Mouse (Mus musculus) heart, embryonic 13.5 days (tissue): ENCODE data around the gene Rpsa. TPM values are rescaled to one million over a fixed set of nuclear protein-coding genes. Genes with fewer than 3 reads are reported as not detected.
A peak's percentile ranks its signal among the peaks of the same experiment; 100 is the strongest.

Experiments
- ATAC-seq: fragments of 200-750 bp; cut with Nextera tagmentation; 2 replicates; pipeline ENCODE4 v1.8.0; 2017; ENCODE audit warnings: moderate TSS enrichment; ENCODE audit not compliant: insufficient number of reproducible peaks, low FRiP score, low TSS enrichment; ENCODE audit errors: extremely low read depth
- H3K27ac ChIP-seq: fragments of 300-500 bp; sonication (generic); replicated peaks from 2 replicates; pipeline ENCODE4 v1.5.1; 2015; ENCODE audit warnings: moderate library complexity, mild to moderate bottlenecking, inconsistent platforms
- H3K27me3 ChIP-seq: fragments of 300-500 bp; sonication (generic); replicated peaks from 2 replicates; pipeline ENCODE4 v1.6.1; 2015; ENCODE audit warnings: mild to moderate bottlenecking, inconsistent platforms
- H3K36me3 ChIP-seq: fragments of 300-500 bp; sonication (generic); 2 replicates; pipeline ENCODE4 v1.6.1; 2015; ENCODE audit warnings: mild to moderate bottlenecking, inconsistent platforms
- H3K4me1 ChIP-seq: fragments of 300-500 bp; sonication (generic); 2 replicates; pipeline ENCODE4 v1.6.1; 2015; ENCODE audit warnings: inconsistent platforms
- H3K4me2 ChIP-seq: fragments of 300-500 bp; sonication (generic); 2 replicates; pipeline ENCODE4 v1.6.1; 2015; ENCODE audit warnings: inconsistent platforms, mild to moderate bottlenecking, moderate library complexity
- H3K4me3 ChIP-seq: fragments of 300-500 bp; sonication (generic); 2 replicates; pipeline ENCODE4 v1.5.1; 2015; ENCODE audit warnings: moderate library complexity, mild to moderate bottlenecking, inconsistent platforms
- H3K9ac ChIP-seq: fragments of 300-500 bp; sonication (generic); 2 replicates; pipeline ENCODE4 v1.6.1; 2015; ENCODE audit warnings: inconsistent platforms, mild to moderate bottlenecking, moderate library complexity
- H3K9me3 ChIP-seq: fragments of 300-500 bp; sonication (generic); 2 replicates; pipeline ENCODE4 v1.6.1; 2016; ENCODE audit warnings: inconsistent platforms
- WGBS: fragments of 180-500 bp; shearing (Covaris S2); methylation state at CpG from one replicate; pipeline ENCODE4 v1.1.7; 2015; ENCODE audit warnings: mixed read lengths; 5-methylcytosine and 5-hydroxymethylcytosine counted together
- polyA plus RNA-seq: library from polyadenylated mRNA; unstranded; fragments of >200 nt; fragmentation: Nextera tagmentation; extraction: Ambion mirVana; gene quantifications from 2 replicates; pipeline ENCODE4 v1.2.1, GENCODE M21; 2015

Rpsa gene
- polyA plus RNA-seq, 1 experiment from 2014 or later, result 944 TPM

DNA sequence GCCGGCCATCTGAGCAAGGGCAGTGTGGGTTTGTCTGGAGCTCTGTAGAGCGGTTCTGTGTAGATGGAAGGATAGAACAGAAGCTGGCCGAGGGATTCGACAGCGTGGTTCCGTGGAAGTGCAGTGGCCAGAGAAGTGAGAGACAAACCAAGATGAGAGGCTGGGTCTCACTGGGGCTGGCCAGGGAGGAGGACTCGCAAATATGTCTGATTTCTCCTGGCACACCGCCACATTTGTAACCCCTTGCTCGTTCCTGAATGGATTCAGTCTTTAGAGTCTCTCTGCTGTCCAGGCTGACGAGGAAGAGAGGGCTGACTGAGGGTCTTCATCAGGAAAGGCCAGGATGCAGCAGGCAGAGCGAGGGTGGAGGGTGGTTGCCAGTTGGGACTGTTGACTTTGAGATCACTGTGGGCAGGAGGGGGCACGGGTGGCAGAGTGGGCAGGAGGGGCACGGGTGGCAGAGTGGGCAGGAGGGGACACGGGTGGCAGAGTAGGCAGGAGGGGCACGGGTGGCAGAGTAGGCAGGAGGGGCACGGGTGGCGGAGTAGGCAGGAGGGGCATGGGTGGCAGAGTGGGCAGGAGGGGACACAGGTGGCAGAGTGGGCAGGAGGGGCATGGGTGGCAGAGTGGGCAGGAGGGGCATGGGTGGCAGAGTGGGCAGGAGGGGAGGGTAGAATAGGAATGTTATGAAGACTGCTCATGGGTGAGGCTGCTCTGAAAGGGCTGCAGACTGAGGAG, 13.3 kb upstream of the Rpsa start:
- H3K27me3 ChIP-seq, result no peaks in the 10 kb centered on the region
- H3K9ac ChIP-seq, result no peak overlapping the region
- H3K4me3 ChIP-seq, result no peak overlapping the region
- 83% methylated on average over 17 of the region's 17 CpGs for WGBS
- H3K27ac ChIP-seq, result no peak overlapping the region; the same call in 1 of the 2 replicates
- peaks cover 28% of the 10 kb centered on the region for H3K36me3 ChIP-seq
- H3K9me3 ChIP-seq, result no peaks in the 10 kb centered on the region
- peak overlapping the region; percentile 48 for H3K4me2 ChIP-seq
- ATAC-seq, result no peak
- H3K4me1 ChIP-seq, result peaks cover 27% of the 10 kb centered on the region

DNA sequence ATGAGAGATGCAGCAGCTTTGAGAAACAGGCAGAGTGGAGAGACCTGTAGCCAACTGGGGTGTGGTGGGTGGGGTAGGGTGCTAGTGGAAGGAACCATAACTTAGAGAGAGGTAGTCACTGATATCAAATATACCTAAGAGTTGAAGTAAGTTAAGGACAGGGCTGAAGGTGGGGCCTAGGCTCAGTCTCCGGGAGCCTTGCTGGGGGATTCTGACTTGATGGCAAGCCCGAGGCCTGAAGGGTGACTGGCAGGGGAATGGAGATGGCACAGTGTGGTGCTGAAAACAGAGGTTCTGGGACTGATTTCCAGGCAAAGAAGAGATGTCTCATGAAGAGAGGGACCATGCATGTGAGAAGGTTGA, 12.7 kb upstream of the Rpsa start:
- Histone ChIP-seq H3K4me3 (no peak overlapping the region), H3K27me3 (no peaks in the 10 kb centered on the region), H3K27ac (peak overlapping the region; percentile 58; the same call in 1 of the 2 replicates), H3K4me1 (peaks cover 27% of the 10 kb centered on the region), H3K9ac (peak overlapping the region; percentile 64; the same call in 1 of the 2 replicates), H3K36me3 (peaks cover 33% of the 10 kb centered on the region), H3K9me3 (no peaks in the 10 kb centered on the region), H3K4me2 (peak overlapping the region; percentile 48)
- no peak for ATAC-seq
- WGBS, result 85% methylated on average over 2 of the region's 2 CpGs

DNA sequence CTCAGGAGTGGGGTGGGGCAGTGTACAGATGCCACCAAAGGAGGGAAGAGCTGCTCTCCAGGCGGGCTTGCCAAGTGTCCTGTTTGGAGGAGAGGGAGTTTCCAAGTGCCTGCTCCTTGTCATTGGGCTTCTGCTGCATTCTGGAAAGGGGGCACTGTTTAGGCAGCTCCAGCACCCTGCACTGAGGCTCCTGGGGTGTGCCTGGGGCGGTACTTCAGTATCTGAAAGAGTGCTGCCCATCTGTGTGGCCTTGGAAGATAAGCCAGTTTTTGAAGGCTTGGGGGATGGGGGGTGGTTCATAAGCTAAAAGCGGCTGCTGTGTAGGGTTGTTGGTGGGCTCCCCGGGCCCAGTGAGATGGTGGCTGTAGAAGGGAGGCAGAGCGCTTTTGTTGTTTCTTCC, 11.9 kb upstream of the Rpsa start:
- Histone ChIP-seq H3K9ac (peak overlapping the region; percentile 64), H3K9me3 (no peaks in the 10 kb centered on the region), H3K36me3 (peaks cover 41% of the 10 kb centered on the region), H3K27ac (peak overlapping the region; percentile 58), H3K4me2 (peak overlapping the region; percentile 48), H3K27me3 (no peaks in the 10 kb centered on the region), H3K4me3 (peak overlapping the region; percentile 16; the same call in 1 of the 2 replicates), H3K4me1 (peaks cover 27% of the 10 kb centered on the region)
- ATAC-seq, result peak; percentile 75
- 45% methylated on average over 5 of the region's 5 CpGs for WGBS

DNA sequence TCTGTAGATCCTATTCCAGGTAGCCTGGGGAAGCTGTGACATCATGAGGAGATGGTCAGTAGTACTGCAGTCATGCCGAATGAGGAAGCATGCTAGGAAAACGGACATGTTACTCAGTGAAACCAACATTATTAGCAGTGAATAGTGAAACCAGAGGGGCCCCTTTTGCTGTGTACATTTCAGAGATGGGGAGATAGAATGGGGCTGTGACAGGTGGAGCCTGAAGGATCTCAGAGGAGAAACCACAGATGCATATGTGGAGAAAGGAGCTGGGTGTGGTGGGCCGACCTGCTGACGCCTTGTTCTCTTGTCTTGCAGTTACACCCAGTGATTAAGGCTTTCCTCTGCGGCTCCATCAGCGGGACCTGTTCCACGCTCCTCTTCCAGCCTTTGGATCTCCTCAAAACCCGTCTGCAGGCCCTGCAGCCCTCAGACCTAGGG, 11.3 kb upstream of the Rpsa start:
- Histone ChIP-seq H3K9me3 (no peaks in the 10 kb centered on the region), H3K36me3 (peaks cover 48% of the 10 kb centered on the region), H3K27me3 (no peaks in the 10 kb centered on the region), H3K27ac (peak overlapping the region; percentile 58), H3K4me1 (peaks cover 23% of the 10 kb centered on the region), H3K9ac (peak overlapping the region; percentile 64; the same call in 1 of the 2 replicates), H3K4me3 (peak overlapping the region; percentile 16), H3K4me2 (peak overlapping the region; percentile 48)
- WGBS, result 74% methylated on average over 8 of the region's 8 CpGs
- ATAC-seq, result no peak

DNA sequence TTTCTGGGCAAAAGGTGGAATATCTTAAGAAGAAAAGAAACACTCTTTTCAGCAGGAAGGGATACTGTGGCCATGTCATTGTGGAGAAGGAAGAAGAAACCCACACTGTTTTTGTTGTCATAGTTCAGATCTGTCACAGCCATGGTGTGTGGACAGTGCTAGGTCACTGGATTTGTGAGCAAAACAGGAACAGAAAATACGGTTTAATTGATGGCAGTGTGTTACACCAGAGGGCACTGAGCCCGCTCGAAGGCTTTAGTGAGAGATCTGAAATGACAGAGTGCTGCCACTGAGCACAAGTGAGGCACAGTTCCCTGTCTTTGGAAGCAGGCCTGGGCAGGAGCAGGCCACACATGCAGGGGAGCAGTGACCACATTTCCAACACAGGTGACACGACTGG, 9.3 kb upstream of the Rpsa start:
- Histone ChIP-seq H3K9me3 (no peaks in the 10 kb centered on the region), H3K27ac (no peak overlapping the region), H3K9ac (no peak overlapping the region), H3K36me3 (peaks cover 63% of the 10 kb centered on the region), H3K4me3 (no peak overlapping the region), H3K4me1 (peaks cover 16% of the 10 kb centered on the region), H3K27me3 (no peaks in the 10 kb centered on the region), H3K4me2 (peak overlapping the region; percentile 48)
- WGBS, result 87% methylated on average over 4 of the region's 4 CpGs
- ATAC-seq, result no peak

DNA sequence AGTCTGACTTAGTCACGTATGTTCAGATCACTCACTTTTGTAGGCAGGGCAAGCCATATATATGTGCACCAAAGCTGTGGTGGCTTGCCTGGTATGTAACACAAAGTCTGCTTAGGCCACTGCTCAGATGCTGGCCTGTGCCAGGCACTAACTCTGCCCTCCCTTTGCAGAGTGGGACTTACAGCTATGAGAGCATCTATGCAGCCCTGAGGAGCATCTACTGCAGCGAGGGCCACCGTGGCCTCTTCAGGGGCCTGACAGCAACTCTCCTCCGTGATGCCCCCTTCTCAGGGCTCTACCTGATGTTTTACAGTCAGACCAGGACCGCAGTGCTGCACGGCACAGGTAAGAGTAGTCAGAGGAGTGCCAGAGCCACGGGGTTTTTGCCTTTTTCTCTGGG, 7.0 kb upstream of the Rpsa start:
- H3K27ac ChIP-seq, result no peak overlapping the region
- no peak overlapping the region for H3K4me3 ChIP-seq
- H3K9me3 ChIP-seq, result no peaks in the 10 kb centered on the region
- H3K27me3 ChIP-seq, result no peaks in the 10 kb centered on the region
- no peak overlapping the region for H3K4me2 ChIP-seq
- peaks cover 9% of the 10 kb centered on the region for H3K4me1 ChIP-seq
- H3K36me3 ChIP-seq, result peaks cover 76% of the 10 kb centered on the region
- ATAC-seq, result no peak
- H3K9ac ChIP-seq, result no peak overlapping the region
- 87% methylated on average over 7 of the region's 7 CpGs for WGBS

DNA sequence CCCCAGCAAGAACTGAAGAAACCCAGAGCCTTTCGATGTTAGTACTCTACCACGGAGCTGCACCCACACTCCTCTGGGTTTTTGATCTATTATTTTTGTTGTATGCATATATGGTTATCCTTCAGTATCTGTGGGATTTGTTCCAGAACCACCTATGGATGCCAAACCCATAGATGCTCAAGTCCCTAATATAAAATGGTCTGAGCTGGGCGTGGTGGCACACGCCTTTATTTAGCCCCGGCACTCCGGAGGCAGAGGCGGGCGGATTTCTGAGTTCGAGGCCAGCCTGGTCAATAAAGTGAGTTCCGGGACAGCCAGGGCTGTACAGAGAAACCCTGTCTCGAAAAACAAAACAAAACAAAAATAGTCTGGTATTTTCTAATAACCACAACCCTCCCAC, 621 bp upstream of the Rpsa start:
- Histone ChIP-seq H3K4me2 (peak overlapping the region; percentile 76), H3K4me3 (peak overlapping the region; percentile 97), H3K9me3 (no peaks in the 10 kb centered on the region), H3K9ac (peak overlapping the region; percentile 84), H3K36me3 (peaks cover 56% of the 10 kb centered on the region), H3K4me1 (peaks cover 22% of the 10 kb centered on the region), H3K27me3 (no peaks in the 10 kb centered on the region), H3K27ac (peak overlapping the region; percentile 88)
- no peak for ATAC-seq
- WGBS, result 55% methylated on average over 11 of the region's 11 CpGs

DNA sequence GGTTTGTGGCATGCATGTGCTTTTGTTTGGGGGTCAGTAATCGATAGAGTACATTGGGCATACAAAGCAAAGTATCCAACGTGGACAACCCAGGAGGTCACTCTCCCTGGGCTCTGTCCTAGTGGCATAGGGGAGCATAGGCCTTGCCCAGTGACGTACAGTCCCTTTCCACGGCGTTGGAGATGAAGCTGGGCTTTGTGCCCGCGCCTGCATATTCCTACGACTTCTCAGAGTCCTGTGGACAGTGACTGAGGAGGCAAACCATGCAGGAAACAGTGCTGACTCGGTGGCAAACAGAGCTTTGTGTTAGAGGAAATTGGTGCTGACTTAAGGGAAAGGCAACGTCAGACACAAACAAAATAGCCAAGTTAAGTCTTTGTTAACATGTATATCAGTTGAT, 1.8 kb downstream of the Rpsa start:
- Histone ChIP-seq H3K9ac (peak overlapping the region; percentile 100), H3K4me1 (peaks cover 22% of the 10 kb centered on the region), H3K9me3 (no peaks in the 10 kb centered on the region), H3K27ac (0 out of 2 replicates have a peak overlapping the region, but pooled peaks have one; percentile 8), H3K4me2 (peak overlapping the region; percentile 90), H3K4me3 (peak overlapping the region; percentile 97), H3K36me3 (peaks cover 49% of the 10 kb centered on the region), H3K27me3 (no peaks in the 10 kb centered on the region)
- WGBS, result 57% methylated on average over 10 of the region's 10 CpGs
- no peak for ATAC-seq

DNA sequence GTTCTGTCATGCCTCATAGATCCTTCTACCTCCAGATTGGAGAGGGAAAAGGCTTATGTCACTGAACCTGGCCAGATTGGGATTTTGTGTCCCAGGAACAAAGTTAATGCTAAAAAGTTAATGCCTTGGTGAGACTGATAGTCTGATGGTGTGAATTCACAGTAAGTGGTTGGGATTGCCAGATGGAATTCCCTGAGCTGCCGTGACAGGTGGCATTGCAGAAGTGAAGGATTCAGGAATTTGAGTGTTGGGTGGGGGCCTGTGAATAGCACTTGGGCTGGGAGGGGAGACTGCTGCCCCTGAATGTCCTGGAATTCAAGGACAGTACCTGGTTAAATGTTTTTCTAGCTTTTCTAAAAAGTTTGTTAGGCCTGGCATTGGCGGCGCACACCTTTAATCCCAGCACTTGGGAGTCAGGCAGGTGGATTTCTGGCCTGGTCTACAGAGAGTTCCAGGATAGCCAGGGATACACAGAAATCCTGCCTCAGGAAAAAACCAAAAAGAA, 4.3 kb downstream of the Rpsa start:
- H3K9me3 ChIP-seq, result no peaks in the 10 kb centered on the region
- 86% methylated on average over 3 of the region's 3 CpGs for WGBS
- H3K27me3 ChIP-seq, result no peaks in the 10 kb centered on the region
- no peak overlapping the region for H3K4me2 ChIP-seq
- H3K36me3 ChIP-seq, result peaks cover 47% of the 10 kb centered on the region
- H3K9ac ChIP-seq, result no peak overlapping the region
- H3K27ac ChIP-seq, result no peak overlapping the region
- no peak for ATAC-seq
- H3K4me1 ChIP-seq, result peaks cover 21% of the 10 kb centered on the region
- no peak overlapping the region for H3K4me3 ChIP-seq

DNA sequence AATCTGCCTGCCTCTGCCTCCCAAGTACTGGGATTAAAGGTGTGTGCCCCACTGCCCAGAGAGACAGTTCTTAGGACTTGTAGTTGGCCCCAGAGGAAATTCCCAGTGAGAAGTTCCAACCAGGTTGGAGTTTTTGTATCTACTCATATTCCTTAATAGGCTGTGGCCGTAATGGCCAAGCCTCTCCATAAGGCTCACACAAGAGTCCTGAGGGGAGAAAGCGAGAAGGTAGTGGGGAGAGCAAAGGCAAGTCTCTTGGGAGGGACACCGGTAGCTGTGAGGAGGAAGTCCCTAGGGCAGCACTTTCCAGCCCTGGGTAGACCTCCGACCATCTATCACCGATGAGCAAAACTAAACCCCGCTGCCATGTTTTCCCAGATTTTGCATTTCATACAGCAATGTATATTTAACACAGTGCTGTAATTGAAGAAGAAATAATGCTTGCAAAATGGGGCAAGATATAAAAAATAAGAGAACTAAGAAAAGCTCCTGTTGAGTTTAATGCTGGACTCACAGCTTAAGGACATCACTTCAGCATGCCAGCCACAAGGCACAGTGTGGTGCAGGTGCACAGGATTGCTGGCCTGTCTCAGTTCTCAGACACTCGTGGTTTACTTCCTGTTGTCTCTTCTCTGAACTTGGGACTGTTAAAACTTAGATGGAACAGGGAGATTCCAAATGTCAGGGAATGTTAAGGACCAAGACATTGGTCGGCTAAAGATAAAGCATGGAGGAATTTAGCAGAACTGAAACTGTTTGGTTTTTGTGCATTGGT, 5.7 kb downstream of the Rpsa start:
- Histone ChIP-seq H3K9ac (no peak overlapping the region), H3K4me2 (no peak overlapping the region), H3K4me3 (no peak overlapping the region), H3K27ac (no peak overlapping the region), H3K27me3 (no peaks in the 10 kb centered on the region), H3K36me3 (peaks cover 47% of the 10 kb centered on the region), H3K4me1 (peaks cover 17% of the 10 kb centered on the region), H3K9me3 (no peaks in the 10 kb centered on the region)
- WGBS, result 31% methylated on average over 8 of the region's 8 CpGs
- no peak for ATAC-seq

DNA sequence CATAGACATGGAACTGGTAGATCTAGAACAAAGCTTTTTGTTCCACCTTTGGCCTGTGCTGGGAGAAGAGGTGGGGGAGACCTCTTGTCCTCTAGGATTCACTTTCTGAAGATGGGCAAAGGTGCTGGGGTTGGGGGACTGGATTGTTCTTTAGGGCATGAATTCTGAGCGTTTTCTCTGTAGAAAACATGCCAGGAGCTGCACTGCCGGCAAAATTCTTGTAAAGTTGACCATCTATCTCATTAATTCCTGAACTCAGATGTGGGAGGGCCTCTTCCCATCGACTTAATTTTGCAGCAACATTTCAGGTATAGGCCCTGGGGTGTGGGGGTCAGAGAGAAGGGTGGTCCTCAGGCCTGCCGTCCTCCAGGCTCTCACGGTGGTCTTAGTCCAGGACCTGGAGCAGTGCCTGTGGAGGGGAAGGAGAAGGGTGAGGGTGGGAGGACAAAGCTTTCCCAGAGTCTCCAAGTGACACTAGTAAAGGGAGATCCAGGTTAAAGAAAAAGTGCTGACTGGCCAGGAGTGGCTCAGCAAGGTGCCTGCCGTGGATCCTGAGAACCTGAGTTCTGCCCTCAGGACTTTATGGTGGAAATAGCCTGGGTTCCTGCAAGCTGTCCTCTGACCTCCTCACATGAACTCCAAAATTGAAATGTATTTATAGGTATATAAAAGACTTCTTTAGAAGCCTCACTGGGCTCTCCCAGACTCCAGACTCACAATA, 6.4 kb downstream of the Rpsa start:
- 47% methylated on average over 6 of the region's 6 CpGs for WGBS
- no peaks in the 10 kb centered on the region for H3K9me3 ChIP-seq
- H3K36me3 ChIP-seq, result peaks cover 42% of the 10 kb centered on the region
- no peak overlapping the region for H3K4me3 ChIP-seq
- H3K27me3 ChIP-seq, result no peaks in the 10 kb centered on the region
- H3K4me1 ChIP-seq, result peaks cover 10% of the 10 kb centered on the region
- H3K4me2 ChIP-seq, result no peak overlapping the region
- no peak overlapping the region for H3K27ac ChIP-seq
- no peak overlapping the region for H3K9ac ChIP-seq
- ATAC-seq, result no peak
